Mouse (Mus musculus) lung, adult 2 months (tissue): ENCODE results near the gene Disp3.

Experiments
- CTCF ChIP-seq: fragments of 200-500 bp; IDR thresholded peaks from 2 replicates; pipeline ENCODE4 v1.5.1; 2011; ENCODE audit warnings: mild to moderate bottlenecking, low read length, control low read depth; ENCODE audit not compliant: insufficient read depth
- POLR2A ChIP-seq: fragments of 200-500 bp; IDR thresholded peaks from 2 replicates; pipeline ENCODE4 v1.6.1; 2011; ENCODE audit warnings: low read depth, mild to moderate bottlenecking, control low read depth, low read length, borderline replicate concordance; ENCODE audit errors: extremely low read depth

DNA sequence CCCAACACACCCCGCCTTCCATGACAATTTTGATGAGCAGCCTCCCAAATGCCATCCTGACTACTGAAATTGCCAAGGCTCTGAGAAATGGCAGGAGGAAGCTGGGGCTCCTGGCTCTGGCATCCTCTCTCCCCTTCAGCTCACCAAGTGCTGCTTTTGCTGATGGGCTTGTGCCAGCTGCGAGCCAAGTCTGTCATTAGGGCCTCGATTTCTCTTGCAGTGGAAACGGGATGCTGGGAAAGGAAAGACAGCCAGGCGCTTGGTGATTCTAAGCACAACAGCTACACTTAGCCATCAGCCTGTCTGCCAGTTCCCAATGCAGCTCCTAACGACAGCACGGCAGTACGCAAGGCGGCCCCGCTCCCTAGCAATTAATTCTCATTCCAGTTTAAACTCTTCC, 26.6 kb upstream of the Disp3 start:
- TF ChIP-seq POLR2A: no peak
- no peak for TF ChIP-seq CTCF
